Mouse (Mus musculus): Measurements from ENCODE around the gene Dact3. TPM values are rescaled to one million over a fixed set of nuclear protein-coding genes. Genes with fewer than 3 reads are reported as not detected.

Gene Dact3
- polyA plus RNA-seq, 1 experiment from 2014 or later, result 12.5 TPM

- 18% methylated on average over 6 of the region's 6 CpGs for WGBS
- H3K4me2 ChIP-seq, result peak within 1 kb of the TSS; percentile 13; the same call in 1 of the 2 replicates
- H3K4me1 ChIP-seq (replicated peaks), result peaks cover 37% of the 10 kb centered on the region
- 0 out of 2 replicates have a peak within 1 kb of the TSS, but pooled peaks have one; percentile 29 for H3K27ac ChIP-seq
- H3K9me3 ChIP-seq, result no peaks in the 10 kb centered on the region
- H3K27me3 ChIP-seq, result no peaks in the 10 kb centered on the region
- H3K9ac ChIP-seq (replicated peaks), result peak within 1 kb of the TSS; percentile 27; the same call in 1 of the 2 replicates
- no peak within 1 kb of the TSS for H3K4me3 ChIP-seq (replicated peaks)
- no peaks in the 10 kb centered on the region for H3K36me3 ChIP-seq
- no peak for ATAC-seq (ENCODE audit: insufficient number of reproducible peaks, insufficient read depth, low FRiP score, low TSS enrichment, low read depth)
Measured at GRCm38 (mm10) chr7:16906281-16906680, 31.2 kb downstream of the Dact3 start, which contains the start of gene Ptgir. Ptgir (plus strand) TSS chr7:16906490.

GRCm38 (mm10) chr7:16906889-16907559 is 31.9 kb downstream of the Dact3 start:
- no peaks in the 10 kb centered on the region for H3K36me3 ChIP-seq
- H3K27me3 ChIP-seq, result no peaks in the 10 kb centered on the region
- no peaks in the 10 kb centered on the region for H3K9me3 ChIP-seq
- H3K9ac ChIP-seq (replicated peaks), result no peak overlapping the region
- 89% methylated on average over 41 of the region's 41 CpGs for WGBS
- H3K4me3 ChIP-seq (replicated peaks), result no peak overlapping the region
- H3K4me2 ChIP-seq, result no peak overlapping the region
- H3K4me1 ChIP-seq (replicated peaks), result peaks cover 30% of the 10 kb centered on the region
- H3K27ac ChIP-seq, result no peak overlapping the region
- no peak for ATAC-seq (ENCODE audit: insufficient number of reproducible peaks, insufficient read depth, low FRiP score, low TSS enrichment, low read depth)

GRCm38 (mm10) chr7:16907842-16908241 is 32.7 kb downstream of the Dact3 start:
- WGBS, result 78% methylated on average over 7 of the region's 7 CpGs
- H3K4me2 ChIP-seq, result no peak overlapping the region
- H3K9ac ChIP-seq (replicated peaks), result no peak overlapping the region
- no peak overlapping the region for H3K27ac ChIP-seq
- H3K4me1 ChIP-seq (replicated peaks), result peaks cover 35% of the 10 kb centered on the region
- no peaks in the 10 kb centered on the region for H3K9me3 ChIP-seq
- no peaks in the 10 kb centered on the region for H3K36me3 ChIP-seq
- H3K4me3 ChIP-seq (replicated peaks), result no peak overlapping the region
- H3K27me3 ChIP-seq, result no peaks in the 10 kb centered on the region
- ATAC-seq (ENCODE audit: insufficient number of reproducible peaks, insufficient read depth, low FRiP score, low TSS enrichment, low read depth), result no peak

- no peak for ATAC-seq (ENCODE audit: insufficient number of reproducible peaks, insufficient read depth, low FRiP score, low TSS enrichment, low read depth)
- 43% methylated on average over 11 of the region's 11 CpGs for WGBS
- no peak overlapping the region for H3K27ac ChIP-seq
- no peaks in the 10 kb centered on the region for H3K27me3 ChIP-seq
- no peak overlapping the region for H3K4me2 ChIP-seq
- no peaks in the 10 kb centered on the region for H3K9me3 ChIP-seq
- peaks cover 39% of the 10 kb centered on the region for H3K4me1 ChIP-seq (replicated peaks)
- H3K36me3 ChIP-seq, result peaks cover 3% of the 10 kb centered on the region; the same call in 1 of the 2 replicates
- H3K4me3 ChIP-seq (replicated peaks), result no peak overlapping the region
- no peak overlapping the region for H3K9ac ChIP-seq (replicated peaks)
Measured at GRCm38 (mm10) chr7:16908367-16908766, 33.2 kb downstream of the Dact3 start.

- Histone ChIP-seq H3K9ac (replicated peaks) (no peak overlapping the region), H3K4me3 (replicated peaks) (no peak overlapping the region), H3K9me3 (no peaks in the 10 kb centered on the region), H3K27me3 (no peaks in the 10 kb centered on the region), H3K4me2 (no peak overlapping the region), H3K4me1 (replicated peaks) (peaks cover 39% of the 10 kb centered on the region), H3K36me3 (peaks cover 3% of the 10 kb centered on the region; the same call in 1 of the 2 replicates), H3K27ac (no peak overlapping the region)
- ATAC-seq (ENCODE audit: insufficient number of reproducible peaks, insufficient read depth, low FRiP score, low TSS enrichment, low read depth), result no peak
- 70% methylated on average over 11 of the region's 11 CpGs for WGBS
Measured at GRCm38 (mm10) chr7:16908859-16909258, 33.7 kb downstream of the Dact3 start.

- peaks cover 39% of the 10 kb centered on the region for H3K4me1 ChIP-seq (replicated peaks)
- no peak for ATAC-seq (ENCODE audit: insufficient number of reproducible peaks, insufficient read depth, low FRiP score, low TSS enrichment, low read depth)
- WGBS, result 48% methylated on average over 10 of the region's 10 CpGs
- H3K9me3 ChIP-seq, result no peaks in the 10 kb centered on the region
- no peak overlapping the region for H3K4me2 ChIP-seq
- H3K9ac ChIP-seq (replicated peaks), result no peak overlapping the region; the same call in 1 of the 2 replicates
- peaks cover 11% of the 10 kb centered on the region for H3K36me3 ChIP-seq
- no peak overlapping the region for H3K4me3 ChIP-seq (replicated peaks)
- no peaks in the 10 kb centered on the region for H3K27me3 ChIP-seq
- no peak overlapping the region for H3K27ac ChIP-seq
Measured at GRCm38 (mm10) chr7:16909909-16910308, 34.8 kb downstream of the Dact3 start.

- no peak overlapping the region for H3K9ac ChIP-seq (replicated peaks)
- WGBS, result 92% methylated on average over 3 of the region's 3 CpGs
- H3K4me3 ChIP-seq (replicated peaks), result no peak overlapping the region
- ATAC-seq (ENCODE audit: insufficient number of reproducible peaks, insufficient read depth, low FRiP score, low TSS enrichment, low read depth), result no peak
- no peaks in the 10 kb centered on the region for H3K27me3 ChIP-seq
- H3K27ac ChIP-seq, result no peak overlapping the region
- H3K9me3 ChIP-seq, result no peaks in the 10 kb centered on the region
- H3K4me2 ChIP-seq, result no peak overlapping the region
- H3K4me1 ChIP-seq (replicated peaks), result peaks cover 22% of the 10 kb centered on the region
- H3K36me3 ChIP-seq, result peaks cover 30% of the 10 kb centered on the region
Measured at GRCm38 (mm10) chr7:16911904-16912303, 36.8 kb downstream of the Dact3 start.

GRCm38 (mm10) chr7:16912360-16912759 is 37.2 kb downstream of the Dact3 start:
- H3K36me3 ChIP-seq, result peaks cover 34% of the 10 kb centered on the region
- no peaks in the 10 kb centered on the region for H3K9me3 ChIP-seq
- WGBS, result 50% methylated on average over 6 of the region's 6 CpGs
- H3K27ac ChIP-seq, result no peak overlapping the region
- no peak overlapping the region for H3K9ac ChIP-seq (replicated peaks)
- H3K27me3 ChIP-seq, result no peaks in the 10 kb centered on the region
- ATAC-seq (ENCODE audit: insufficient number of reproducible peaks, insufficient read depth, low FRiP score, low TSS enrichment, low read depth), result no peak
- H3K4me2 ChIP-seq, result no peak overlapping the region
- H3K4me3 ChIP-seq (replicated peaks), result no peak overlapping the region
- peaks cover 20% of the 10 kb centered on the region for H3K4me1 ChIP-seq (replicated peaks)

- WGBS, result 33% methylated on average over 10 of the region's 10 CpGs
- Histone ChIP-seq H3K4me2 (no peak overlapping the region), H3K27me3 (no peaks in the 10 kb centered on the region), H3K4me3 (replicated peaks) (no peak overlapping the region), H3K36me3 (peaks cover 50% of the 10 kb centered on the region), H3K27ac (no peak overlapping the region), H3K4me1 (replicated peaks) (peaks cover 20% of the 10 kb centered on the region), H3K9ac (replicated peaks) (no peak overlapping the region), H3K9me3 (no peaks in the 10 kb centered on the region)
- ATAC-seq (ENCODE audit: insufficient number of reproducible peaks, insufficient read depth, low FRiP score, low TSS enrichment, low read depth), result peak; percentile 6
Measured at GRCm38 (mm10) chr7:16913806-16914452, 38.8 kb downstream of the Dact3 start.

GRCm38 (mm10) chr7:16914453-16915343 is 39.6 kb downstream of the Dact3 start:
- Histone ChIP-seq H3K4me3 (replicated peaks) (no peak overlapping the region), H3K9me3 (no peaks in the 10 kb centered on the region), H3K36me3 (peaks cover 58% of the 10 kb centered on the region), H3K4me1 (replicated peaks) (peaks cover 24% of the 10 kb centered on the region), H3K9ac (replicated peaks) (no peak overlapping the region), H3K27ac (no peak overlapping the region), H3K4me2 (no peak overlapping the region), H3K27me3 (no peaks in the 10 kb centered on the region)
- WGBS, result 86% methylated on average over 18 of the region's 18 CpGs
- ATAC-seq (ENCODE audit: insufficient number of reproducible peaks, insufficient read depth, low FRiP score, low TSS enrichment, low read depth), result no peak
